Mouse (Mus musculus) frontal cortex, postnatal 25 days (tissue): ENCODE data around the gene Fam131a.
"Not testable (repeated sequence)": the region's sequence is repeated elsewhere in the genome, so short reads cannot be mapped to it uniquely, and the experiment has no call there.

ENCODE experiments used
- DNase-seq, 2 experiments: peaks; one replicate each; pipeline ENCODE4 v3.0.0; 2022; ENCODE audit warnings: low spot score in 2 of 2

The Fam131a gene

GRCm38 (mm10) chr16:20693111-20693701 is at the start of gene Fam131a:
Gene Fam131a, plus strand, starts transcription at chr16:20693241.
- peak; percentile 83 to 86 for DNase-seq

DNA sequence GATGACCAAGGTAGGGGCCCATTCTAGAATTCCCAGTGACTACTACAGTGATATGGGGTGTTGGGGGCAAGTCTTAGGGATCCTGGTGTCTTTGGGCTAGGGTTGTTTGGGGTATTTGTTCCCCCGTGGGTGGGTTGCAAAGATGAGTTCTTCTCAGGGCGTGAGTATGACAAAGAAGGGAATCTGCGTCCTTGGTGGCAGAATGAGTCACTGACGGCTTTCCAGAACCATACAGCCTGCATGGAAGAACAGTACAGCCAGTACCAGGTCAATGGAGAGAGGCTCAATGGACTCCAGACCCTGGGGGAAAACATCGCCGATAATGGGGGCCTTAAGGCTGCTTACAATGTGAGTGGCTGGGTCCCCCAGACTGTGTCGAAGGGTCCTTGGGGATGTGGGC is 49.1 kb upstream of the Fam131a start:
- DNase-seq, result no peak

GRCm38 (mm10) chr16:20651076-20651946 is 41.7 kb upstream of the Fam131a start, which contains the start of gene Psmd2:
Gene Psmd2, plus strand, starts transcription at chr16:20651652.
- DNase-seq, result peak; percentile 94 to 96

DNA sequence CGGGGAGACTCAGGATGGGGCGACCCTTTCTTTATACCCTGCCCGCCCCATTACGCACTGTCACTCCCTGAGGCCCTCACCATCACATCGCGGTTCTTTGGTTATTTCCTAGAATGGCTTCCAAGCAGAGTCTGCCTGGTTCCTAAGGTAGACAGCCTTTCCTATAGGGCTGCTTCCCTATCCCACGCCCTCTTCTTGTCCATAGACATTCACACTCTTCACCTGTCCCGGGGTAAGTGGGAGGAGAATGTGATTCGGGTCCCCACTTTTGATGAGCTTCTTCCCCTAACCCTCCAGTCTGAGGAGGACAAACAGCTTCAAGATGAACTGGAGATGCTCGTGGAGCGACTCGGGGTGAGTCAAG is 41.1 kb upstream of the Fam131a start:
- DNase-seq, result no peak

DNA sequence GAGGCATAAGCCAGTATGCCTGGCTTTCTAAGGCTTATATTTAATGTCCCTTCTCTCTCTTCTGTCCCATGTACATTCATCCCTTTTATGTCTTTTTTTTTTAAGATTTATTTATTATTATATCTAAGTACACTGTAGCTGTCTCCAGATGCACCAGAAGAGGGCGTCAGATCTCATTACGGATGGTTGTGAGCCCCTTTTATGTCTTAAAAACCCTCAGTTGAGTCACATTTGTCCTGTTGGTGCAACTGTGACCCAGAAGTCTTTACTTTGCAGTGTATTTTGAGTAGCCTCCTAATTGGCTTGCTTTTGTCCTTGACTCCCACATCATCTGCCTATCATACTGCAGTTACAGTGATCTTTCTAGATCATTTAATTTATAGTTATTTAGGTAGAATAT is 39.7 kb upstream of the Fam131a start:
- DNase-seq, result no peak

DNA sequence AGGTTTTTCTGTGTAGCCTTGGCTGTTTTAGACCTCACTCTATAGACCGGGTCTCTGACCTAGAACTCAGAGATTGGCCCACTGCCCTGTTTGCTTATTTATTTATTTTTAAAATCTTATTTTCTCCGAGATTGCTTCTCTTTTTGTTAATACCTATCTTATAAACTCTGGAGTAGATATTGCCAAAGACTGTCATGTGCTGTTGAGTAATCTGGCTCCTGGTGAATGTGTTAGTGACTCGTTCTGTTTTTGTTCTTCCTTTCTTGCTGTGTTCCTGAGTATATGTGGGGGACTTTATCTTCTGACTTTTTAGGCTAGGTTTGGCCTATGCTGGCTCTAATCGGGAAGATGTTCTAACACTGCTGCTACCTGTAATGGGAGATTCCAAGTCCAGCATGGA is 35.4 kb upstream of the Fam131a start:
- DNase-seq, result no peak

DNA sequence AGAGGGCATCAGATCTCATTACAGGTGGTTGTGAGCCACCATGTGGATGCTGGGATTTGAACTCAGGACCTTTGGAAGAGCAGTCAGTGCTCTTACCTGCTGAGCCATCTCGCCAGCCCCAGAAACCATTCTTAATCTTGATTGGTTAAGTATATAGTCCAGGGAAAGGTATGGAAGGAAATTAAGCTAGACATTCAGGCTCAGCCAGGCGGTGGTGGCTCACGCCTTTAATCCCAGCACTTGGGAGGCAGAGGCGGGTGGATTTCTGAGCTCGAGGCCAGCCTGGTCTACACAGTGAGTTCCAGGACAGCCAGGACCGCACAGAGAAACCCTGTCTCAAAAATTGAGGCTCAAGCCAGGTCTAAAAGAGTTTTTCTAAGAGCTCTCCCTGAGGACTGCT is 25.0 kb upstream of the Fam131a start, which contains the start of gene Eif4g1:
Gene Eif4g1, plus strand, starts transcription at position 301 of the 400 bp plus-strand sequence.
- not testable (repeated sequence) for DNase-seq

DNA sequence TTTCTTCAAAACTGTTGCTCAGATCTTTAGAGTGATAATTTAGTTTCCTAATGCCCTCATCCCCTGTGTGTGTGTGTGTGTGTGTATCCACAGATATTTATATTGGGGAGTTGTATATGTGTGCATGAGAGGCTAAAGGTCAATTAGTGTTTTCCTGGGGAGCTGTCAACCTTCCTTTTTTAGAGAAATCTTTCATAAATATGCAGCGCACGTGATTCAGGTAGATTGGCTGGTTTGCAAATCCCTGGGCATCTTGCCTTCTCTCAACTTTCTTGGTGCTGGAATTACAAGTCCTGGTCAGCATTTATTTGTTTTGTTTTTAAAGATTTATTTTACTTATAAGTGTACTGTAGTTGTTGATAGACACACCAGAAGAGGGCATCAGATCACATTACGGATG is 22.8 kb upstream of the Fam131a start:
- no peak for DNase-seq

DNA sequence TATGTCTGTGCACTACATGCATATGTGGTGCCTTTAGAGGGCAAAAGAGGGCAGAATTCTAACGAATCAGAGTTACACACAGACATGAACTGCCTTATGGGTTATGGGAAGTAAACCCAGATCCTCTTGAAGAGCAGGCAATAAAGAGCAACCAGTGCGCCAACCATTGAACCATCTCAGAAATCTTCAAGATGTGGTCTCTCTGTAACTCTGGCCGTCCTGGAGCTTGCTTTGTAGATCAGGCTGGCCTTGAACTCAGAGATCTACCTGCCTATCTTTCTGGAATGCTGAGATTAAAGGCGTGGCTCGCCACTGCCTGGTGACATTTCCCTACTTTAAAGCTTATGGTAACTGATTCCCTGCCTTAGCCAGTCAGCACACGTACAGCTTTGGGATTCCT is 21.2 kb upstream of the Fam131a start:
- no peak for DNase-seq

DNA sequence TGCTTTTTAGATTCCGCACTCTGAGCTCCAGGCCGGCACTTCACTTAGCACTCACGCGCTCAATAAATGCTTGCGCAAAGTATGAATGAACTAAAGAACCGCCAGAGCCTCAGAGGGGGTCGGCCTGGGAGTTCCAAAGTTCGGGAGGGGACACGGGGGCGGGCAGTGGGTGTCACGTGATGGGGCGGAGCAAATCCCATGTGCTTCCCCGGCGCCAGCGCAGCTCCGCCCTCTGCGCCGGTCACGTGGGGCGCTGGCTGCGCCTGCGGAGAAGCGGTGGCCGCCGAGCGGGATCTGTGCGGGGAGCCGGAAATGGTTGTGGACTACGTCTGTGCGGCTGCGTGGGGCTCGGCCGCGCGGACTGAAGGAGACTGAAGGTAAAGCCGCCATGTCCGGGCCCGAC is 20.5 kb upstream of the Fam131a start:
- DNase-seq, result peak; percentile 88 to 93

GRCm38 (mm10) chr16:20672965-20673705 is 19.9 kb upstream of the Fam131a start:
- peak in 1 of 2 experiments; percentile 32 for DNase-seq

GRCm38 (mm10) chr16:20673706-20674303 is 19.2 kb upstream of the Fam131a start:
- DNase-seq, result no peak

DNA sequence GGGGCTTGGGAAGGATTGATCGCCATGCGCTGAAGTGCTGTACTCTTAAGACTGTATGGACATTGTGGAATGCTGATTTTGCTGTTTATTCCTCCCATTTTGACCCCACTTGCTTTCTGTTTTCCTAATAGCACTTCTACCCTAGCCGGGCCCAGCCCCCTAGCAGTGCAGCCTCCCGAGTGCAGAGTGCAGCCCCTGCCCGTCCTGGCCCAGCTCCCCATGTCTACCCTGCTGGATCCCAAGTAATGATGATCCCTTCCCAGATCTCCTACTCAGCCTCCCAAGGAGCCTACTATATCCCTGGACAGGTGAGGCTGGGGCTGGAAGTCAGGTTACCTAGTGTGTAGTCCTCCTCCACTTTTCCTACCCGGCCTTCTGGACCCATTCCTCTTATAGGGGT is 17.8 kb upstream of the Fam131a start:
- no peak for DNase-seq

DNA sequence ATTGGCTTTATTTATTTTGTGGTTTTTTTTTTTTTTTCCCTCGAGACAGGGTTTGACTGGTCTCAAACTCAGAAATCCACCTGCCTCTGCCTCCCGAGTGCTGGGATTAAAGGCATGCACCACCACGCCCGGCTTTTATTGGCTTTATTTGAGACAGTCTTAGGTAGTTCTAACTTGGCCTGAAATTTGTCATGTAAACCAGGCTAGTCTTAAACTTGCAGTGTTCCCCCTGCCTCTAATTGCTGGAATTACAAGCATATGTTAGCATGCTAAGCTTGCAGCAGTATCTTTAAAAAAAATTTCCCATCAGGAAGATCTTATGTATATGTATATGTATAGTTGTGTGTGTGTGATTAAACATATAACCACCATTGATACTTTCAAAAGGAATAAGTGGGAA is 16.3 kb upstream of the Fam131a start:
- no peak for DNase-seq

GRCm38 (mm10) chr16:20677380-20677779 is 15.7 kb upstream of the Fam131a start:
- no peak for DNase-seq

DNA sequence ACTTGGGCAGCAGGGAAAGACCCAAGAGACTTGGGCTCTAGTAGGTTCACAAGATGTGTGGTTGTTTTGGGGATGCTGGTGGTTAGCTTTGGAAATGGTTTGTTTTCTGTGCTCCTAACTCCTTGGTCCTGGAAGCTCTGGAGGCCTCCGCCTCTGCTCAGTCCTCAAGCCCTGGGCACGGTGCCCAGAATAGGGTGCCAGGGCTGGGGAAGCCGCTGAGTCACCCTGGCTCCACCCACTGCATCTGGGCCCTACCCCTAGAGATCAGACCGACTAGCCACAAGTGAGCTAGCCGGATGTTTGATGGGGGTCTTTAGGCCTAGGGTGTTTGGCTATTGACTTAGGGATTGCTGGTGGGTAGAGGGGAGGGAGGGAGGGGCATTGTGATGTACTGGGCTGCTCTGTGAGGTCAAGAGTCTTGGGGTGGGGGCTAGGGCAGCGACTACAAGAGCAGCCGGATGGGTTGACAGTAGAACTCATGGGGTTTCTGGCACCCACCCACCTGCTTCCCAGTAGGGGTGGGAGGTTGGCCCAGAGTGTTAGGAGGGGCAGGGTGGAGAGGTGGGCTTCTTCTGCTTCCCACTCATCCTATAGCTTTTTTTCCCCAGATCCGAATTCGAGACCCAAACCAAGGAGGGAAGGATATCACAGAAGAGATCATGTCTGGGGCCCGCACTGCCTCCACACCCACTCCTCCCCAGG is 14.9 kb upstream of the Fam131a start:
- peak in 1 of 2 experiments; percentile 57 for DNase-seq

GRCm38 (mm10) chr16:20690774-20691173 is 2.3 kb upstream of the Fam131a start:
- DNase-seq, result no peak

DNA sequence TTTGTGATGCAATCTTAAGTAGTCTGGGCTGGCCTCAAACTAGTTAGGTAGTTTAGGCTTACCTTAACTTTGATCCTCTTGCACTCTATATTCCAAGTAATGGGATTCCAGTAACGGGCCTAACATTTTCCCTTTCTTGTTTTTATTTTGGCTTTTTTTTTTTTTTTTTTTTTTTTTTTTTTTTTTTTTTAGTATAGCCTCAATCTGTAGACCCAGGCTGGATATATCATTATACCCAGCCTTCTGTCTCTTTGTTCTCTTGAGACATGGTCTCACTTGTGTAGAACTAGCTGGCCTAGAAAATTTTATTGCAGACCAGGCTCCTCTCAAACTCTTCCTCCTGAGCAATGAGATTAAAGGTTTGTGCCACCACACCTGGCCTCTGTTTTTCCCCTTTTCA is 1.4 kb upstream of the Fam131a start:
- no peak for DNase-seq

DNA sequence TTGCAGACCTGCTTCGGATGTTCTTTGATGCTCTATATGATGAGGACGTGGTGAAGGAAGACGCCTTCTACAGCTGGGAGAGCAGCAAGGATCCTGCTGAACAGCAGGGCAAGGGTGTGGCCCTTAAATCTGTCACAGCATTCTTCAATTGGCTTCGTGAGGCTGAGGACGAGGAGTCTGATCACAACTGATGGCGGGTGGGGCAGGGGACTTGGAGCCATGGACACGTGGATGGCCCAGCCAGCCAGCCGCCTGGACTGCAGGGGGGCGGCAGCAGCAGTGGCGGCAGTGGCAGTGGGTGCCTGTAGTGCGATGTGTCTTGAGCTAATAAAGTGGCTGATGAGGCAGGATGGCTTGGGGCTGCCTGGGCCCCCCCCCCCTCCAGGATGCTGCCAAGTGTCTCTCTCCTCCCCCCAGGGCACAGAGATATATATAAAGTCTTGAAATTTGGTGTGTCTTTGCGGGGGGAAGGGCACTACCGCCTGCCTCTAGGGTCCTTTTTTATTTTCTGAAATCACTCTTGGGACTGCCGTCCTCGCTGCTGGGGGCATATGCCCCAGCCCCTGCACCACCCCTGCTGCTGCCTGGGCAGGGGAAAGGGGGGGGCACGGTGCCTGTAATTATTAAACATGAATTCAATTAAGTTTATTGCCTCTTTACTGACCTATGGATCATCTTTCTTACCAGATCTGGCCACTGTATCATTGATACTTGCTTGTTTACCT is 638 bp upstream of the Fam131a start:
- peak in 1 of 2 experiments; percentile 15 for DNase-seq

DNA sequence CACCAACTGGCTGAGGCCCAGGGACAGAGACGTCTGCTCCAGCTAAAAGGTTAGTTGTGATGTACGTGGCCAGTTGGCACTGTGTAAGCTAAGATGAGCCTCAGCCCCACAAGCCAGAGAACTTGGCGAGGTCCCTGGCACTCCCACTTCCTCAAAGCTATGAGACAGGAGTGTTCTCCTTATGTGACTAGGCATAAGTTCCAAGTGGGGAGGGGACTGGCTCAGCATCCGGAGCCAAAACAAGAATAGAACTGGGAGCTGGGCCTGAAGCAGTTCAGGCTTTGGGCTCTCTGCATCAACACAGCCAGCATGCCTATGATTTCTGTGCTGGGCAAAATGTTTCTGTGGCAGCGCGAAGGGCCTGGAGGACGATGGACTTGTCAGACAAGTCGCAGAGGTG is 1.7 kb downstream of the Fam131a start:
- DNase-seq, result peak in 1 of 2 experiments; percentile 53
